Mouse (Mus musculus): ENCODE data around the gene Inka1.

The Inka1 gene

GRCm38 (mm10) chr9:107955613-107956289 lies 29.9 kb downstream of the Inka1 start:
- DNase-seq (ENCODE audit: low spot score) = no peak

GRCm38 (mm10) chr9:107950460-107951355 lies 35.0 kb downstream of the Inka1 start:
- peak; percentile 90 for DNase-seq (ENCODE audit: low spot score)

GRCm38 (mm10) chr9:107949922-107950235 lies 35.8 kb downstream of the Inka1 start, which contains the start of gene Traip:
Gene Traip, plus strand, starts transcription at chr9:107950136.
- no peak for DNase-seq (ENCODE audit: low spot score)

- DNase-seq (ENCODE audit: low spot score) = no peak
Observed at GRCm38 (mm10) chr9:107949184-107949921, 36.3 kb downstream of the Inka1 start.

- DNase-seq (ENCODE audit: low spot score) = no peak
Observed at GRCm38 (mm10) chr9:107947241-107948194, 38.2 kb downstream of the Inka1 start.

GRCm38 (mm10) chr9:107936831-107937230 lies 48.8 kb downstream of the Inka1 start:
- DNase-seq (ENCODE audit: low spot score) = no peak

GRCm38 (mm10) chr9:107936215-107936822 lies 49.4 kb downstream of the Inka1 start:
- DNase-seq (ENCODE audit: low spot score) = no peak

GRCm38 (mm10) chr9:107935790-107936214 lies 49.9 kb downstream of the Inka1 start:
- no peak for DNase-seq (ENCODE audit: low spot score)

GRCm38 (mm10) chr9:107935374-107935773 lies 50.3 kb downstream of the Inka1 start, which contains the start of gene Camkv:
Gene Camkv, plus strand, starts transcription at chr9:107935674.
- no peak for DNase-seq (ENCODE audit: low spot score)
